Mouse (Mus musculus) spleen, postnatal 4 days (tissue): ENCODE results near the gene Agap3.

Experiments used
- DNase-seq, 2 experiments: peaks; one replicate each; pipeline ENCODE4 v3.0.0; 2022; ENCODE audit warnings: low spot score in 2 of 2

The Agap3 gene

GRCm38 (mm10) chr5:24452030-24452690 lies at the start of gene Agap3:
Gene Agap3 (plus strand): TSS chr5:24452177.
- peak; percentile 34 to 78 for DNase-seq

GRCm38 (mm10) chr5:24404594-24405360 lies 47.2 kb upstream of the Agap3 start:
- DNase-seq: no peak

- DNase-seq: no peak
Measured at GRCm38 (mm10) chr5:24405389-24405876, 46.5 kb upstream of the Agap3 start.

GRCm38 (mm10) chr5:24408651-24409050 lies 43.3 kb upstream of the Agap3 start:
- no peak for DNase-seq

- DNase-seq: no peak
Measured at GRCm38 (mm10) chr5:24409466-24409865, 42.5 kb upstream of the Agap3 start.

GRCm38 (mm10) chr5:24412063-24412462 lies 39.9 kb upstream of the Agap3 start:
- DNase-seq: no peak

- no peak for DNase-seq
Measured at GRCm38 (mm10) chr5:24413042-24413693, 38.8 kb upstream of the Agap3 start, which contains the start of gene Asic3. Gene Asic3 (plus strand): TSS chr5:24413392.

DNA sequence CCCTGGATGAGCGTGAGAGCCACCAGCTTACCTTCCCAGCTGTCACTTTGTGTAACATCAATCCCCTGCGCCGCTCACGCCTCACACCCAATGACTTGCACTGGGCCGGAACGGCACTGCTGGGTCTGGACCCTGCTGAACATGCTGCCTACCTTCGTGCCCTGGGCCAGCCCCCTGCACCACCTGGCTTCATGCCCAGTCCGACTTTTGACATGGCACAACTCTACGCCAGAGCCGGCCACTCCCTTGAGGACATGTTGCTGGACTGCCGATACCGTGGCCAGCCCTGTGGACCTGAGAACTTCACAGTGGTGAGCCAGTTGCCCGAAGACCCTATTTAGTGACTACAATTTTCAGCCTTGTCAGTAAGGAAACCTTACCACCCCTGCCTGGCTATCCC lies 38.0 kb upstream of the Agap3 start:
- no peak for DNase-seq

DNA sequence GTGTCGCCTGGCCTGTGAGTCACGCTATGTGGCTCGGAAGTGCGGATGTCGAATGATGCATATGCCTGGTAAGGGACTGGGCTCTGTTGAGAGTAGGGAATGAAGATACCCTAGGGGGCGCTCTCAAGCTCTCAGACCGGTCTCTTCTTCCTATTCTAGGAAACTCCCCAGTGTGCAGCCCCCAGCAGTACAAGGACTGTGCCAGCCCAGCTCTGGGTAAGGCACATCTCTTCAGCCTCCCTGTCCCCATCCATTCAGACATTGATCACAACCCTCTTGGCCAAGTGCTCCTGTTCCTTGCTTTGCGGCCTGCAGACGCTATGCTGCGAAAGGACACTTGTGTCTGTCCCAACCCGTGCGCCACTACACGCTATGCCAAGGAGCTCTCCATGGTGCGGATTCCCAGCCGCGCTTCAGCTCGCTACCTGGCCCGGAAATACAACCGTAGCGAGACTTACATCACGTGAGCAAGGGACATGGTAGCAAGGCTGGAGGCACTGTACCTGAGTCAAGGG lies 35.7 kb upstream of the Agap3 start:
- DNase-seq: peak; percentile 60 to 81

- DNase-seq: no peak
Measured at GRCm38 (mm10) chr5:24417587-24417986, 34.4 kb upstream of the Agap3 start.

DNA sequence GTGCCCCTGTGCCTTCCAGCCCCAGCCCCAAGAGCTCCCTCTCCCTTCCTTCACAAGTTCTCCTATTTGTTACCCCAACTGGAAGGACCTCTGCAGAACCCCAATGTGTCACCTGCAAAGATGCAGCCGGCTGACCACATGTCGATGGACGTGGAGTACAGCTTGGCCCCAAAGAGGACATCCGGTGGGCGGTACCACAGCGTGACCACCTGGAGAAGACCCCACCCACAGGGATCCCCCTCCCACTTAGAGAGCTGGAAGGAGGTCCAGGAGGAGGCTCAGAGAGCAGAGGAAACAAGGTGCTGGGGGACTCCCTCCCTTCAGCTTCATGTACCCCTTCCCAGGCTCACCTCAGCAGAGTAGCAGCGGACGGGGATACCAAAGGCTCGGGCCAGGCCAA lies 31.6 kb upstream of the Agap3 start:
- DNase-seq: no peak

GRCm38 (mm10) chr5:24423129-24424003 lies 28.6 kb upstream of the Agap3 start, which contains the start of the genes Cdk5 and Slc4a2:
Gene Cdk5 (minus strand): TSS chr5:24423530.
Gene Slc4a2 (plus strand): TSS chr5:24423837.
- DNase-seq: peak; percentile 95 to 96

GRCm38 (mm10) chr5:24424004-24424781 lies 27.8 kb upstream of the Agap3 start:
- DNase-seq: peak; percentile 44 to 76

DNA sequence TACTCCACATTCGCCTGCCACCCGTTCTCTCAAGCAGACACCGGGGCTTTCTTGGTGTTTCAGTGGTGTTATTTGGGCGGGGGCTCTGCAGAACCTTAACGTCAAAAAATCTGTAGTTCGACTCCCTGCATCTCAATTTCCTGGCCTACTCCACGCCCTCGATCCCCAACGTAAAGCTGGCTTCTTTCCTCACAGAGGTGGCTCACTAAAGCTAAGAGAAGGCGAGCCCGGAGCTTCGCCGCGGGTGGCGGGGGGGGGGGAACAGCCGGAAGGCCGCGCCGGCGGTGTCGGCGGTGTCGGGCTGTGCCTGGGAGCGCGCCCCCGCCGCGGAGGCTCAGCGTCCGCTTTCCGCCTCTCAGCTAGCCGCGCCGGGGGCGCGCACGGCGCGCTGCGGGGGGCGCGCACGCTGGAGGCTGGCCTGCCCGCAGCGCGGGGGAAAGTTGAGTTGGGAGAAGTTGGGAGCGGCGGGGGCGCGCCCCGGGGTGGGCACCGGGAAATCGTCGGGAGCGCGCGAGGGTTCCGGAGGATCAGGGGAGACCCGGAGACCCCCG lies 27.0 kb upstream of the Agap3 start:
- peak; percentile 80 to 90 for DNase-seq

DNA sequence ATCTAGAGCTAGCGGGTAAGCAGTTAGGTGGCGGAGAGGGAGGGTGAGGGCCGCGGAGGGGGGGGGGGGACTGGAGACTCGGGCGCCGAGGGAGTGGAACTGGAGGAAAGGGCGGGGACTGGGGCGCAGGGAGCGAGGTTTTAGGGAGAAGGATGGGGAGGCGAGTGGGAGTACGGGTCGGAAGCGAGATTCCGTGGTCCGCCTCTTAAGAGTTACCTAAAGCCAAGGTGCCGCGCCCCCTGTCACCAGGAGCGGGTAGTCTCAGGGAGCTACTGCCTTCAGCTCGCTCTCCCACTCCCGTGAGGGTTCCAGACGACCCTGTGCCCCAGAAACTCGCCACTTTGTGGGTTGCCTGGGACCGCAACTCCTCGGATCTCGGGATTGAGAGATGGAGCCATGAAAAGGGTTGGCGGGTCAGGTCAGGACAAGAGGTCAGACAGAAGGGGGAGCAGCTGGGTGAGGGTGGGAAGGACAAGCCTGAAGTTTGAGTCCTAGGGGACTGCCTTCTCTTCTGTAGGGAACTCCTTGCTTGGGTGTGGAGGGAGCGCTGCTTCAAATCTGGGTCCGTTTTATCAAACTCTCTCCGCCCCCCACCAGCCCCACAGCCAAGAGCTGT lies 26.4 kb upstream of the Agap3 start:
- peak; percentile 54 to 81 for DNase-seq

DNA sequence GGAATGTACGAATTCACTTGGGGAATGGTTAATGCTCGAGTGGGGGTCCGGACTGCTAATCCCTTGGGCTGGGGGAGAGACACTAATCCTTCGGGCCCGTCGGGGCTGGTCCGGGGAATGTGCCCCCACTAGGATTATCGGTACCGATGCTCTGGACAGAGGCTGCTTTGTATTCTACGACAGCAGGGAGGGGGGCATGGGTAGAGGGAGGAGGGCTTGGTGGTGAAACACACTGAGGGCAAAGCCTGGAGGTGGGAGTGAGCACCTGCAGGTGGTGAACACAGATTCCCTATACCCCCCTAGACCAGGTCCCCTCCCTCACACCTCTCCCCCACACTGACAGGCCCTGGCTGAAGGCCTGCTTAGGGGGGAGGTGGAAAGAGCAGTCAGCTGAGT lies 25.9 kb upstream of the Agap3 start:
- DNase-seq: no peak

DNA sequence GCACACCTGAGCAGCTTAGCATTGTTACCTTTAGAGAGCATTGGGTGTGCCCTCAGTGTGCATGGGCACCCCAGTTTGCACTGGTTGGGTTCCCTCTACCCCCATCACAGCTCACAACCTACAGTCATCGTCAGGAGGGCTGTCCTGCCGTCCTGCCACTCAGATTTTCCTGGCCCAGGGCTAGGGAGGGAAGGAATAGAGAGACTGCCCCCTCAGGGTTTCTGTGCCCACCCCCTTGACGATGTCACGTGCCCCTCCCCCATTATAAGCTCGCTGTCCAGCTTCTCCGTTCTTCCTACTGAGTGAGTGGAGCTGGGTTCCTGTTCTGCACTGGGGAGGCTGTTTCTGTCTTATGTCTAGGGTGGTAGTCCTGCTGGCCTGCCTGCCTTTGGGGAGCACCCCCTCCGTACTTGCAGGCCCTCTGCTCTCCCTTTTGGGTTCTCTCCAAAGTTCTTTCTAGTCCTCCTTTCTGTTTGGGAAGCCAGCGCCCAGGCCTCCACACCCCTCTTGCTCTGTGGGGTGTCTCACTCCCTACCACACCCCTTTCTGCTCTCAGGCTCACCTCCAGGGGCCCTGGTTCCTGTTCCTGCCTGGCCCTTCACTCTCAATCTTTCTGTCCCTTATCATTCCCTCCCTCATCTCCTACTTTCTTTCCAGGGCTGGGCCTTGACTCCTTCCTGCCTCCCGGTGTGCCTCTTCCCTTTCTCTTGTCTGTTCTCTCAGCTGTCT lies 25.3 kb upstream of the Agap3 start:
- DNase-seq: no peak

DNA sequence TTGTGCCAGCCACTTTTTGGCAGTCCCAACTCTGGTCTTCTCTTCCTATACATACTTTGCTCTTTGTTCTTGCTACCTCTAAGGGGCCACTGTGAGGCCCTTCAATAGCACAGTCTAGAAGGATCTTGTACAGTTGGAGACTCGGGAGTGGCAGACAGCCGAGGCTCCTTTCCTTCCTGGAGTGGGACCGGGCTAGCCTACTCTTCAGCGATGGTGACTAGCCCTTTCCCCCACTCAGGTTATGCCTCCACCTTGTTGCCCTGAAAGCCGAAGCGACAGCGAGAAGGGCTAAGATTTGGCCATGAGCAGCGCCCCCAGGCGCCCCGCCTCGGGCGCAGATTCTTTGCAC lies 24.7 kb upstream of the Agap3 start:
- no peak for DNase-seq

- DNase-seq: no peak
Measured at GRCm38 (mm10) chr5:24427981-24428402, 24.0 kb upstream of the Agap3 start.
